Mouse (Mus musculus) limb, embryonic 14.5 days (tissue): Measurements from ENCODE around the gene Gen1. TPM values are rescaled to one million over a fixed set of nuclear protein-coding genes. Genes with fewer than 3 reads are reported as not detected.

Source experiments
- ATAC-seq: fragments of 200-750 bp; cut with Nextera tagmentation; 2 replicates; pipeline ENCODE4 v1.8.0; 2017; ENCODE audit warnings: low read depth, moderate number of reproducible peaks, moderate TSS enrichment; ENCODE audit not compliant: low FRiP score
- DNase-seq: peaks from one replicate; pipeline ENCODE4 v3.0.0-alpha.2; 2015; ENCODE audit warnings: low spot score
- H3K27ac ChIP-seq: fragments of 300-500 bp; sonication (generic); replicated peaks from 2 replicates; pipeline ENCODE4 v1.5.1; 2014; ENCODE audit warnings: low read depth, mild to moderate bottlenecking, low read length, moderate library complexity, mixed read lengths
- H3K27me3 ChIP-seq: fragments of 300-500 bp; sonication (generic); 2 replicates; pipeline ENCODE4 v1.6.1; 2014; ENCODE audit warnings: low read length, mixed read lengths; ENCODE audit not compliant: control insufficient read depth, insufficient read depth
- H3K36me3 ChIP-seq: fragments of 300-500 bp; sonication (generic); 2 replicates; pipeline ENCODE4 v1.6.1; 2014; ENCODE audit warnings: mild to moderate bottlenecking, low read length, moderate library complexity, mixed read lengths; ENCODE audit not compliant: control insufficient read depth, insufficient read depth
- H3K4me1 ChIP-seq: fragments of 300-500 bp; sonication (generic); 2 replicates; pipeline ENCODE4 v1.6.1; 2014; ENCODE audit warnings: antibody characterized with exemption, low read length, mixed read lengths; ENCODE audit not compliant: control insufficient read depth, insufficient read depth
- H3K4me2 ChIP-seq: fragments of 300-500 bp; sonication (generic); replicated peaks from 2 replicates; pipeline ENCODE4 v1.6.1; 2014; ENCODE audit warnings: low read depth, mild to moderate bottlenecking, low read length, moderate library complexity; ENCODE audit not compliant: severe bottlenecking
- H3K4me3 ChIP-seq: fragments of 300-500 bp; sonication (generic); replicated peaks from 2 replicates; pipeline ENCODE4 v1.5.1; 2014; ENCODE audit warnings: low read length
- H3K9ac ChIP-seq: fragments of 300-500 bp; sonication (generic); 2 replicates; pipeline ENCODE4 v1.6.1; 2014; ENCODE audit warnings: mild to moderate bottlenecking, low read depth, low read length, moderate library complexity; ENCODE audit not compliant: severe bottlenecking
- H3K9me3 ChIP-seq: fragments of 300-500 bp; sonication (generic); 2 replicates; pipeline ENCODE4 v1.6.1; 2016; ENCODE audit warnings: low read length; ENCODE audit not compliant: control insufficient read depth
- POLR2A ChIP-seq: fragments of 200-500 bp; IDR thresholded peaks from 2 replicates; pipeline ENCODE4 v1.8.0; 2012; ENCODE audit warnings: inconsistent platforms, mild to moderate bottlenecking, moderate library complexity, borderline replicate concordance; ENCODE audit not compliant: insufficient read depth, insufficient read length; ENCODE audit errors: extremely low read depth
- WGBS: fragments of 180-500 bp; shearing (Covaris S2); extraction: QIAGEN DNeasy Blood & Tissue Kit; methylation state at CpG from one replicate; pipeline ENCODE4 v1.1.7; 2014; 5-methylcytosine and 5-hydroxymethylcytosine counted together
- polyA plus RNA-seq, 2 experiments: library from polyadenylated mRNA; depleted of rRNA in 1 of 2; stranded (reverse) in 1 of 2; unstranded in 1 of 2; fragments of >200 nt; fragmentation: Nextera tagmentation in 1 of 2; extraction: Ambion mirVana in 1 of 2; gene quantifications; 2 replicates each; pipeline versions ENCODE4 v1.2.1 to v1.2.3; 2012 to 2014

The Gen1 gene
- 4.9 and 5.9 TPM in 2 replicates for polyA plus RNA-seq (2012; rRNA removed)
- polyA plus RNA-seq (2014; fragmentation: Nextera tagmentation; extraction: Ambion mirVana) = 7.0 and 8.3 TPM in 2 replicates

- H3K4me2 ChIP-seq = peak within 1 kb of the TSS; percentile 91
- H3K9me3 ChIP-seq = no peaks in the 10 kb centered on the region
- peak within 1 kb of the TSS; percentile 86 for H3K4me3 ChIP-seq
- peak; percentile 96 for DNase-seq
- no peaks in the 10 kb centered on the region for H3K27me3 ChIP-seq
- peak within 1 kb of the TSS; percentile 94 for H3K9ac ChIP-seq
- H3K4me1 ChIP-seq = peaks cover 25% of the 10 kb centered on the region
- TF ChIP-seq POLR2A = peak; percentile 87; the same call in 1 of the 2 replicates
- H3K36me3 ChIP-seq = no peaks in the 10 kb centered on the region
- 0% methylated on average over 46 of the region's 83 CpGs for WGBS
- H3K27ac ChIP-seq = peak within 1 kb of the TSS; percentile 93
- peak; percentile 98 for ATAC-seq
Observed at GRCm38 (mm10) chr12:11265382-11266281, at the start of gene Gen1, which contains the start of gene Smc6. Gene Gen1 (minus strand): TSS chr12:11265801. Gene Smc6 (plus strand): TSS chr12:11265886.

GRCm38 (mm10) chr12:11313840-11314239, 48.2 kb upstream of the Gen1 start:
- 79% methylated on average over 1 of the region's 1 CpGs for WGBS
- Histone ChIP-seq H3K9me3 (no peaks in the 10 kb centered on the region), H3K4me2 (no peak overlapping the region), H3K9ac (no peak overlapping the region), H3K4me1 (no peaks in the 10 kb centered on the region), H3K4me3 (no peak overlapping the region), H3K27me3 (no peaks in the 10 kb centered on the region), H3K36me3 (peaks cover 61% of the 10 kb centered on the region), H3K27ac (no peak overlapping the region)
- no peak for TF ChIP-seq POLR2A
- ATAC-seq = no peak
- peak; percentile 28 for DNase-seq

DNA sequence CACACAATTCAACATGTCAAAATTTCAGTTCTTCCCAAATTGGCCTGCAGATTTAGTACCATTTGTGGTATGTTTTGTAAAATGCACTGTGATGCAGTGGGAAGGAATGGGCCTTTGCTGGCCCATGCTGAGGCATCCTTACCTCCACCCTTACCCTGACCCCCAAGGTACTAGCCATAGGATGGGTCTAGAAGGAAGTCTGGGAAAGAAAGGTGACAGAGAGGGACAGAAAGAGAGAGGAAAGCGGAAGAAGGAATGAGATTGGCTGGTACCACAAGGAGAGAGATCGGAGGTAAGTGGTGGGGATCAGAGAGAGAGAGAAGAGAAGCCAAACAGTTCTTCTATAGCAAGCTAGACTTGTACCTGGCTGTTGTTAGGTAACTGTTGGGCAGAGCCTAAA, 45.5 kb upstream of the Gen1 start:
- Histone ChIP-seq H3K27ac (no peak overlapping the region), H3K9ac (no peak overlapping the region), H3K4me3 (no peak overlapping the region), H3K27me3 (no peaks in the 10 kb centered on the region), H3K4me1 (no peaks in the 10 kb centered on the region), H3K9me3 (no peaks in the 10 kb centered on the region), H3K4me2 (no peak overlapping the region), H3K36me3 (peaks cover 65% of the 10 kb centered on the region)
- DNase-seq (no peak), ATAC-seq (no peak)
- no peak for TF ChIP-seq POLR2A
- 96% methylated on average over 2 of the region's 2 CpGs for WGBS

DNA sequence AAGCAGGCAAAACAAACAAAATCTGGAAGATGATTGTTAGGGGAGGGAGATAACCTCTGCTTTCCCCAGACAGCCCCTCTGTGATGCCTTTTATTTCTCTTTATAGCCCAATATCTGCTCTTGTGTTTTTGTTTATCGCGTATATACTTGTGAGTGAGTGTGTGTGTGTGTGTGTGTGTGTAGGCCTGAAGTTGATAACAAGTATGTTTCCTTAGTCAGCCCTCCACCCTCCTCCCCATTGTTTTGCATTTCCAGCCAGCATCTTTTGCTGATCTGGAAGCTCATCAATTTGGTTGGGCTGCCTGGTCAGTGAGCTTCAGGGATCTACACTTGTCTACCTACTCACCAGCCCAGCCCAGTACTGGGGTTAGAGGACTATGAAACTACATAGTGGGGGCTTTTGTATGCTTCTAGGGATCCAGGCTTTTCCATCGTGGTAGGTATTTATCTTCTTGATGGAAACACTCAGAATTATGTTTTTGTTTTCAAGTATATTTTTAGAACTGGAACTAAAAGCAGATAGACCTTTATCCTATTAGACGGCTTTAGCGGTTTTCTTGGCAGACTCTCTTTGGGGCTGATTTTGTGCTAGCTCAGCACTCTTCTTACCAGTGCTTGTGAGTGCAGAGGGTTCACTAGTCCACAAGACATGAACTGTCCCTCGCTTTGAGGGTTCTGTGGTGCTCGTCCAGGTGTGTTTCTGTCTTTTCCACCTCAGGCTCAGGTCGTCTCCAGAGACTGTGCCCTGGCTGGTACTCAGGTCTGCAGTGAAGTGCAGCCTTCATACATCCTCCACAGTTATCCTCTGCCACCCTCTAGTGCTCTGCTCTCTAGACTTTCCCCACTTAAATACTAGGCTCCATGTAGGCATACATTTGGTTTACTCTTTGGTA, 41.4 kb upstream of the Gen1 start:
- Histone ChIP-seq H3K9ac (no peak overlapping the region), H3K4me2 (no peak overlapping the region), H3K27ac (no peak overlapping the region), H3K36me3 (peaks cover 71% of the 10 kb centered on the region), H3K4me1 (no peaks in the 10 kb centered on the region), H3K27me3 (no peaks in the 10 kb centered on the region), H3K9me3 (no peaks in the 10 kb centered on the region), H3K4me3 (no peak overlapping the region)
- ATAC-seq (no peak), DNase-seq (no peak)
- WGBS = 93% methylated on average over 8 of the region's 8 CpGs
- no peak for TF ChIP-seq POLR2A

GRCm38 (mm10) chr12:11300858-11301257, 35.3 kb upstream of the Gen1 start:
- Histone ChIP-seq H3K9ac (no peak overlapping the region), H3K36me3 (peaks cover 73% of the 10 kb centered on the region), H3K27me3 (no peaks in the 10 kb centered on the region), H3K4me2 (no peak overlapping the region), H3K27ac (no peak overlapping the region), H3K4me3 (no peak overlapping the region), H3K4me1 (no peaks in the 10 kb centered on the region), H3K9me3 (no peaks in the 10 kb centered on the region)
- no peak for ATAC-seq
- WGBS = 98% methylated on average over 1 of the region's 1 CpGs
- TF ChIP-seq POLR2A = no peak
- no peak for DNase-seq
